ENCODE assay signal across 9 mouse cellular contexts in genomic region chr2:116735702-116736101, GRCm38 (mm10).
DNase-seq lines count a peak whose midpoint lies in the region; ATAC-seq lines count a peak whose summit lies in the region.
"Had no signal": no experiment of that assay in that cellular context is flagged by ENCODE, and none has a peak within 500 bp of the region (broad histone marks: within the 10 kb centered on the region; RNA-seq: fewer than 3 reads in every experiment).

No protein-coding gene starts in this region.

- no peaks in the 10 kb centered on the region for H3K36me3 ChIP-seq in forebrain, embryonic 13.5 days (ENCODE audit: poor library complexity, severe bottlenecking)
- no peaks in the 10 kb centered on the region for H3K36me3 ChIP-seq in midbrain, embryonic 14.5 days (ENCODE audit: control insufficient read depth, insufficient read depth, low read length)

- no peaks in the 10 kb centered on the region for H3K4me1 ChIP-seq in forebrain, embryonic 13.5 days
- no peaks in the 10 kb centered on the region for H3K4me1 ChIP-seq in midbrain, embryonic 14.5 days (ENCODE audit: control insufficient read depth, insufficient read depth, low read length)

- H3K9ac ChIP-seq in forebrain, embryonic 13.5 days, result no peak overlapping the region
- H3K9ac ChIP-seq in midbrain, embryonic 14.5 days (replicated peaks; ENCODE audit: low read length), result no peak overlapping the region

- H3K27me3 ChIP-seq in forebrain, embryonic 13.5 days, result no peaks in the 10 kb centered on the region
- no peaks in the 10 kb centered on the region for H3K27me3 ChIP-seq in midbrain, embryonic 14.5 days (ENCODE audit: control insufficient read depth, insufficient read depth, low read length)

- H3K4me2 ChIP-seq in forebrain, embryonic 13.5 days, result no peak overlapping the region
- no peak overlapping the region for H3K4me2 ChIP-seq in midbrain, embryonic 14.5 days (ENCODE audit: low read length)

- DNase-seq in cerebellum, postnatal 10 days, result peak; percentile 60 to 65
- DNase-seq in cerebellum, adult 9-10 months, result no peak
- DNase-seq in WW6 (ENCODE audit: low read depth, low spot score), result peak; percentile 3
- DNase-seq in heart, postnatal 14 days, result peak; percentile 51 to 71
- DNase-seq in kidney, postnatal 25 days, result peak; percentile 86 to 91
- peak; percentile 60 for DNase-seq in midbrain, embryonic 14.5 days
- DNase-seq in thymus, postnatal 14 days, result no peak

- H3K27ac ChIP-seq in forebrain, embryonic 13.5 days, result no peak overlapping the region; the same call in 1 of the 2 replicates
- H3K27ac ChIP-seq in midbrain, embryonic 14.5 days (replicated peaks; ENCODE audit: low read depth, low read length), result no peak overlapping the region

- no peaks in the 10 kb centered on the region for H3K9me3 ChIP-seq in forebrain, embryonic 13.5 days (replicated peaks)
- H3K9me3 ChIP-seq in midbrain, embryonic 14.5 days (ENCODE audit: control insufficient read depth, low read length), result no peaks in the 10 kb centered on the region

- H3K4me3 ChIP-seq in forebrain, embryonic 13.5 days, result no peak overlapping the region
- no peak overlapping the region for H3K4me3 ChIP-seq in midbrain, embryonic 14.5 days (replicated peaks; ENCODE audit: low read depth, low read length)
- H3K4me3 ChIP-seq: myocyte had no signal

- ATAC-seq in forebrain, embryonic 13.5 days, result peak; percentile 69
- ATAC-seq in midbrain, embryonic 14.5 days (ENCODE audit: low FRiP score, low TSS enrichment), result peak; percentile 50; the same call in 1 of the 2 replicates

- intact Hi-C loops in heart, postnatal 14 days (cut with DNase I), result loop anchor here (10.0 kb wide), 1 partner anchor 521 kb away; no protein-coding TSS in a partner anchor

- WGBS in forebrain, embryonic 13.5 days, result 53% methylated on average over 3 of the region's 3 CpGs
- WGBS in midbrain, embryonic 14.5 days, result 38% methylated on average over 3 of the region's 3 CpGs

Comparison
In these comparisons a context has a peak if more than half of its experiments do, and no peak if none do; other contexts are left out.
1. DNase-seq: peak in cerebellum, postnatal 10 days (2 of 2), WW6 (single experiment), heart, postnatal 14 days (2 of 2), kidney, postnatal 25 days (2 of 2) and midbrain, embryonic 14.5 days (single experiment); none in cerebellum, adult 9-10 months (single experiment) and thymus, postnatal 14 days (single experiment).